In the genomic region with DNA sequence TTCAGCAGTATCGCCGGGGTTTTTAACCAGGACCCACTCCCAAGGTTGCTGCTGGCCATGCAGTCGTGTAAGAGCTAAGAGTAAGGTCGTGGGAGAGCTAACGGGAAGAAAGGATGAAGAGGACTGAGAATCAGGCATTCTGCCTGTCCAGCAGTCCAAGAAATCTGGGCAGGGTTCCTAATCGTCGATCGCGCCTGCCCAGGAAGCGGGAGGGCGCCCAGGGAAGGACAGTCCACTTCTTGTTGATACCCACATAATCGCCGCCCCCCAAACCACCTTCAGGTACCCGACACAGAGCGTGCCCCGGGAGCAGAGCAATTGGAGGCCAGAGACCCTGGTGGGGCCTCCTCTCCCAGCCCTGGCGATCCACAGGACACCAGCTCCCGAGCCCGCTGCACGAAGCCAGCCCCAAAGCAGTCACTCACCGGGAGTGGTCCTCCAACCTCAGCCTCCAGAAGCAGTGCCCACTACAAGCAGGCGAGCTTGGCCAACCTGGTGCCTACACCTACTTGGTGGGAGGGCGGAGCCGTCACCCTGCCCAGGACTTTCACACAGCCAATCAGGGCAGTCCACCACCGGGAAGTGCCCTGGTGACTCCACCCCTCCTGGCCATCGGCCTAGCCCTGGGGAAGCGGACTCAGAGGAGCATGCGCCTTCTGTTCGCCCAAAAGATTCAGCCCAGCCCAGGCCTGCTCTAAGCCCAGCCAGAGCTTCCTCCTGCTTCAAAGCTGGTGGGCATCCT, we compare ENCODE assay signal across 7 mouse cellular contexts. TPM values are rescaled to one million over a fixed set of nuclear protein-coding genes. Genes with fewer than 3 reads are reported as not detected.
A peak's percentile ranks its signal among the peaks of the same experiment; 100 is the strongest.
DNase-seq lines count a peak whose midpoint lies in the region; ATAC-seq lines count a peak whose summit lies in the region.

TSS of gene Lipa (minus strand) at position 534 of the 742 bp plus-strand sequence.

- H3K9ac ChIP-seq in embryonic facial prominence, embryonic 12.5 days = peak within 1 kb of the TSS; percentile 70
- peak within 1 kb of the TSS; percentile 69 for H3K9ac ChIP-seq in limb, embryonic 11.5 days (ENCODE audit: low read length)
- peak within 1 kb of the TSS; percentile 72 for H3K9ac ChIP-seq in midbrain, embryonic 14.5 days (replicated peaks; ENCODE audit: low read length)

- H3K27me3 ChIP-seq in embryonic facial prominence, embryonic 12.5 days = no peaks in the 10 kb centered on the region
- no peaks in the 10 kb centered on the region for H3K27me3 ChIP-seq in limb, embryonic 11.5 days (ENCODE audit: control insufficient read depth, insufficient read depth, low read length)
- no peaks in the 10 kb centered on the region for H3K27me3 ChIP-seq in midbrain, embryonic 14.5 days (ENCODE audit: control insufficient read depth, insufficient read depth, low read length)

- DNase-seq in adrenal gland, postnatal 25 days = peak; percentile 97
- DNase-seq in heart, adult 11 months = peak; percentile 100
- peak; percentile 95 for DNase-seq in kidney, adult 18-20 months
- peak; percentile 91 for DNase-seq in limb, embryonic 11.5 days (ENCODE audit: low spot score)
- peak; percentile 90 for DNase-seq in midbrain, embryonic 14.5 days
- DNase-seq in spleen, adult 18-20 months = peak; percentile 85 to 90

- 1% methylated on average over 29 of the region's 29 CpGs for WGBS in embryonic facial prominence, embryonic 12.5 days
- WGBS in limb, embryonic 11.5 days = under 1% methylated on average over 29 of the region's 29 CpGs
- WGBS in midbrain, embryonic 14.5 days = under 1% methylated on average over 29 of the region's 29 CpGs

- peak within 1 kb of the TSS; percentile 36; the same call in 1 of the 2 replicates for H3K27ac ChIP-seq in embryonic facial prominence, embryonic 12.5 days
- H3K27ac ChIP-seq in limb, embryonic 11.5 days (replicated peaks; ENCODE audit: low read depth, low read length) = no peak within 1 kb of the TSS
- H3K27ac ChIP-seq in midbrain, embryonic 14.5 days (replicated peaks; ENCODE audit: low read depth, low read length) = peak within 1 kb of the TSS; percentile 49; the same call in 1 of the 2 replicates

- peak; percentile 100 for ATAC-seq in embryonic facial prominence, embryonic 12.5 days (ENCODE audit: insufficient number of reproducible peaks, insufficient read depth, low FRiP score, low TSS enrichment)
- peak; percentile 100 for ATAC-seq in limb, embryonic 11.5 days (ENCODE audit: insufficient number of reproducible peaks, low FRiP score, low TSS enrichment, low read depth)
- peak; percentile 99 for ATAC-seq in midbrain, embryonic 14.5 days (ENCODE audit: low FRiP score, low TSS enrichment)

- H3K4me3 ChIP-seq in embryonic facial prominence, embryonic 12.5 days = peak within 1 kb of the TSS; percentile 71
- H3K4me3 ChIP-seq in limb, embryonic 11.5 days (ENCODE audit: low read depth, low read length) = peak within 1 kb of the TSS; percentile 67
- peak within 1 kb of the TSS; percentile 66 for H3K4me3 ChIP-seq in midbrain, embryonic 14.5 days (replicated peaks; ENCODE audit: low read depth, low read length)

- no peaks in the 10 kb centered on the region for H3K9me3 ChIP-seq in embryonic facial prominence, embryonic 12.5 days
- H3K9me3 ChIP-seq in limb, embryonic 11.5 days (ENCODE audit: control insufficient read depth, low read length) = no peaks in the 10 kb centered on the region
- no peaks in the 10 kb centered on the region for H3K9me3 ChIP-seq in midbrain, embryonic 14.5 days (ENCODE audit: control insufficient read depth, low read length)

- peaks cover 14% of the 10 kb centered on the region for H3K4me1 ChIP-seq in embryonic facial prominence, embryonic 12.5 days
- H3K4me1 ChIP-seq in limb, embryonic 11.5 days (ENCODE audit: control insufficient read depth, insufficient read depth, low read length) = 0 out of 2 replicates have a peak, but pooled peaks cover 3% of the 10 kb centered on the region
- H3K4me1 ChIP-seq in midbrain, embryonic 14.5 days (ENCODE audit: control insufficient read depth, insufficient read depth, low read length) = peaks cover 9% of the 10 kb centered on the region

- H3K36me3 ChIP-seq in embryonic facial prominence, embryonic 12.5 days = no peaks in the 10 kb centered on the region
- H3K36me3 ChIP-seq in limb, embryonic 11.5 days (ENCODE audit: control insufficient read depth, insufficient read depth, low read length) = no peaks in the 10 kb centered on the region
- H3K36me3 ChIP-seq in midbrain, embryonic 14.5 days (ENCODE audit: control insufficient read depth, insufficient read depth, low read length) = 0 out of 2 replicates have a peak, but pooled peaks cover 3% of the 10 kb centered on the region

- peak within 1 kb of the TSS; percentile 82 for H3K4me2 ChIP-seq in embryonic facial prominence, embryonic 12.5 days (replicated peaks)
- H3K4me2 ChIP-seq in limb, embryonic 11.5 days (ENCODE audit: low read depth, severe bottlenecking) = peak within 1 kb of the TSS; percentile 88
- peak within 1 kb of the TSS; percentile 85 for H3K4me2 ChIP-seq in midbrain, embryonic 14.5 days (ENCODE audit: low read length)

RNA-seq across cellular contexts. Expression of gene Lipa, which starts in this region (rescaled TPM):
- total RNA-seq in adrenal gland, postnatal 25 days (2021) = 192 and 213 TPM in 2 replicates
- polyA plus RNA-seq in embryonic facial prominence, embryonic 12.5 days (2016; fragmentation: Nextera tagmentation; extraction: Ambion mirVana) = 30.2 and 30.7 TPM in 2 replicates
- polyA plus RNA-seq in limb, embryonic 11.5 days (2014; fragmentation: Nextera tagmentation; extraction: Ambion mirVana) = 25.6 and 26.0 TPM in 2 replicates
- polyA plus RNA-seq in midbrain, embryonic 14.5 days (2014; fragmentation: Nextera tagmentation; extraction: Ambion mirVana) = 15.2 and 24.8 TPM in 2 replicates
